Mouse (Mus musculus) cerebellum, postnatal 36 days (tissue): ENCODE measurements around the gene Krt75.
"Not testable (repeated sequence)": the region's sequence is repeated elsewhere in the genome, so short reads cannot be mapped to it uniquely, and the experiment has no call there.

Experiments used
- DNase-seq, 2 experiments: peaks; one replicate each; pipeline ENCODE4 v3.0.0; 2021 to 2022; ENCODE audit warnings: mixed read lengths in 2 of 2

The Krt75 gene

DNA sequence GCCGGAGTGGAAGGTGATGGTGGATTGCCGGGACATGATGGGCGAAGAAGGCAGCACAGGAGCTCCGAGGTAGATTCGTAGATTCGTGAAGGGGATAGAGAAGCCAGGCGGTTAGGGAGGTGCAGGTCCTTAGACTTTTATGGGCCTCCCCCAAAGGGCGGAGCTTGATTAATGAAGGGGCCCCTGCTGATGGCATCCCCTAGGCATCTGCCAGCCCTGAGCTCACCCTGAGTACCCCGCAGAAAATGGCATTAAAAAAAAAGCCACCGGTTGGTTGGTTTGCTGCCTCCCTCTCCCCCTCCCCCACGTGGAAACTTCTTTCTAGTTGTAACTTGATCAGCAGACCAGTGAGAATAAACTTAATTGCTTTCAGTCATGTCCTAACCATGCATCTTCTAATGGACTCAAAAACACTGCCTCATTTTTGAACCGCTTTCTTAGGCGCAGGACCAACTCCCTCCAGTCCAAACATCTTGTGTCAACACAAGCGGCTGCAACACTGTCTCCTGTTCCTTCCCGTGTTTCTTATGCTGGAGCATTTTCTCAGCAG is at the start of gene Krt75:
Krt75 (minus strand) TSS at position 109 of the 550 bp plus-strand sequence.
- no peak for DNase-seq

GRCm38 (mm10) chr15:101599123-101599522 is 25.4 kb upstream of the Krt75 start:
- DNase-seq: no peak

DNA sequence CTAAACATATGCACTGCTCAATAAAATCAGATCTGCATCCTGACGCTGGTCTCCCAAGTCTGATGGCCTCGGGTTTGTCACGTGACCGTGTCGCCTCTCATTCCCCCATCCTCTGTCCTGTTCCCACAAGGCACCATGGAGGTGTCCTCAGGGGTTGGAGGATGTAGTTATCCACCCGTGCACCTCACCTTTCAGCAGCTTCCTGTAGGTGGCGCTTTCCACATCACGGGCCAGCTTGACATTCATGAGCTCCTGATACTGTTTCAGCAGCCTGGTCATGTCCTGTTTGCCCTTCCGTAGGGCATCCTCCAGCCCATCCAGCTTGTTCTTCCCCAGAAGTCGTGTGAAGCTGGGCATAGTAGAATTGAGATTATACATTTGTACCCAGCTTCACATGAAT is 14.5 kb upstream of the Krt75 start:
- no peak for DNase-seq

DNA sequence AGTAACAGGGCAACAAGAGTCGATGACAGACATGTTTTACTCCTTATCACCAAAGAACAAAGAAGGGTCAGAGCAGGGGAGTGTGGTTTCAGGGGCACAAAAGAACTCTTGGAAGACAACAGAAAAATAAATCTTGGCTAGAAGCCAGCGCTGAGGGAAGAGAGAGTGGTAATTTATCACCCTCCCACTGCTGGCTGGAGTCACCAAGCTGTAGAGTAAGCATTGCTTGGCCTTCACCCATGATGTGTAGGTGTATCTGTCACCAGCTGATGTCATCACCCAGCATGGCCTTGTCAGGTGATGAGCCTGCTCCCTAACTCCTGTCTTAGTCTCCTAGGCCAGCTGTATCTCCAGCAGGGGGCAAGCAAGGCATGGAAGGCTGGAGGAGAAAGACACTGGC is 10.8 kb upstream of the Krt75 start:
- DNase-seq: no peak

DNA sequence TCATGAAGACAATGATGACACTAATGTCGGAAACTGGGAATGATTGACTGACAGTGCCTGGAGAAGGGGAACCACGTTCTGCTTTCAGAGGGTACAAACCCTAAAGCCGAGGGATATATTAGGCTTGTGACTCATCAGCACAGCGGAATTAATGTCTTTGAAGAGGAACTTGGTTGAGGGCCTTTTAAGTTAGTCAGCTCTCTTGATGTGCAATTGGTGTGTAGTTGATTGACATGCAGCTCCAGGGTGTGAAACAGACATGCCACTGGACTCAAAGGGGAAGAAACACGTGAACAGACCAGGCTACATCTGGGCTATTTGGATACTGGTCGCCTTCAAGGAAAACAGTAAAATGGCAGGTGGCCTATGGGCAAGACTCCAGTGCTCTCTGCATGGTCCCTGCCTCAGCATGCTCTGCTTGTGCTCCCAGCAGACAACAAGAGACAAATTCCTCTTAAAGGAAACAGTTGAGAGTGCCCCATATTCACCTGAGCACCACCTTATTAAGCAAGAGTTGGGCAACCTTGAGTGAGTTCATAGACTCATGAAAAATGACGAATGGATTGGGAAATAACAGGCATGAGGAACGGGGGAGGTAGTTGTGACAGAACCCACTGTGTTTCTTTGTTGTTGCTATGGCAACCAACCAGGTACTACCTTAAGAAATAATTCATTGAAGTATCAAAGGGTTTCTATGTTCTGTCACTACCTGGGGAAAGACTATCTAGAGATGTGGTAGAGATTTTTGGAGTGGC is 9.7 kb upstream of the Krt75 start:
- no peak for DNase-seq

DNA sequence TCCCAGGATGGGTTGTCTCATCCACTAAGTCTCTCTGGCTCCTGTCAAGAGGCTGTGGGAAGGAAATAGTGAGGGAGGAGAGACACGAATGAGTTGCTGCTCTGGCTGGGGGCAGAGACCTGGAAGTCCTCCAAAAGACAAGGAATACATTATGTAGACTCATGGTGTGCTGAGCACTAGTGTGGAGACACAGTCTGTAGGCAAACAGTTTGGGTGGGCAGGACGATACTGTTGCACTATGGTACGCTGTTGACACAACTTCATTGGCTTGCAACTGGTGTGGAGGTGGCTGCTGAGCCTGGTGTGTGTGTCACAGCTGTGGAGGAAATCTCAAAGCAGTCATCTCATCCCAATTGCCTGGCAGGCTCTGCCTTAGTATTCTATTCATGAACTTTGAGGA is 8.0 kb upstream of the Krt75 start:
- no peak for DNase-seq

- no peak for DNase-seq
Observed at GRCm38 (mm10) chr15:101575506-101575905, 1.8 kb upstream of the Krt75 start.

DNA sequence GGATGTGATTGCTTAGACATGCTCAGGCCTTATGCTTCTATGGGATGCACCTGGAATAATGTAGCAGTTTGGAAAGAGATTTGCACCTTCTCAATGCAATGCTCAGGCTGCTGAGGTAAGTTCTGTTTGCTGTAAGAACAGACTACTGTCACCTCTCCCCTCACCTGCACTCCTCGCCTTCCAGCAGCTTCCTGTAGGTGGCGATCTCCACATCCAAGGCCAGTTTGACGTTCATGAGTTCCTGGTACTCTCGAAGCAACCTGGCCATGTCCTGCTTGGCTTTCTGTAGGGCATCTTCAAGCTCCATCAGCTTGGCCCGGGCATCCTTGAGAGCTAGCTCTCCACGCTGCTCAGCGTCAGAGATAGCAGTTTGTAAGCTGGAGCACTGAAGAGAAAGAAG is 5.9 kb downstream of the Krt75 start:
- DNase-seq: no peak

GRCm38 (mm10) chr15:101562850-101563249 is 10.9 kb downstream of the Krt75 start, which contains the start of gene Krt90:
TSS of gene Krt90 (minus strand) at chr15:101562950.
- no peak for DNase-seq

- no peak for DNase-seq
Observed at GRCm38 (mm10) chr15:101558034-101558646, 15.6 kb downstream of the Krt75 start.

GRCm38 (mm10) chr15:101553169-101553568 is 20.5 kb downstream of the Krt75 start:
- DNase-seq: no peak

GRCm38 (mm10) chr15:101552188-101552587 is 21.5 kb downstream of the Krt75 start:
- no peak for DNase-seq

- DNase-seq: no peak
Observed at GRCm38 (mm10) chr15:101550567-101550966, 23.1 kb downstream of the Krt75 start, which contains the start of gene Krt82. TSS of gene Krt82 (minus strand) at chr15:101550667.

DNA sequence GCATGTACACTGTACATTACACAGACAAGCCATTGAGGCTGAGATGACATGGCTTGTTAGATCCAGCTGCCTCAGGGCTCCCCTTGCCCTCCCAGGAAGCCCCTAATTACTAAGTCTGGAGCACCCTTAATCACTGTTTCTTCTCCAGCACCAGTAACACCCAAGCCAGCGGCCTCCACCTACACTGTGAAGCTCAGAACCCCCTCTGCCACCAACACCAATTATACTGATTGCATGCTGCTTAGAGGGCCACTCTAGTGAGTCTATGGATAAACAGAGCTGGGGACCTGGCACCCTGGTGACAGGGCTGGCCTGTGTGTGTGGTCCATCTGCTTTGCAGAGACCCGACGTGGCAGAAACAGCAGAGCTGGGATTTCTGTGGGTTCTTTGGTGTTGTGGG is 29.2 kb downstream of the Krt75 start:
- DNase-seq: no peak

- no peak for DNase-seq
Observed at GRCm38 (mm10) chr15:101542543-101542942, 31.2 kb downstream of the Krt75 start.

DNA sequence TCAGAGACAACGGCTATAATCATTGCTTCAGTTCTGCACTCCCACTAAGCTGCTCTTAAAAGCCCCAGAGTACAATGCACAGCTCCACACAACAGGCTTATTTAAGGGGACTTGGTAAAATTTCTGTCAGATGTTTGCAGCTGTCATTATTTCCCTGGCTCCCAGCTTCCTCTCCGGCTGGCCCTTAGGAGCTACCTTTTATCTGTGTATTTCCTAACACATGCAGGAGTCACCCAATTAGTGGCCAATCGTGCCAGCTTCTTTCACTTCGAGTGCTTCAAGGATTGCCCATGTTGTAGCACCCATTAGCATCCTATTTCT is 35.2 kb downstream of the Krt75 start:
- no peak for DNase-seq

DNA sequence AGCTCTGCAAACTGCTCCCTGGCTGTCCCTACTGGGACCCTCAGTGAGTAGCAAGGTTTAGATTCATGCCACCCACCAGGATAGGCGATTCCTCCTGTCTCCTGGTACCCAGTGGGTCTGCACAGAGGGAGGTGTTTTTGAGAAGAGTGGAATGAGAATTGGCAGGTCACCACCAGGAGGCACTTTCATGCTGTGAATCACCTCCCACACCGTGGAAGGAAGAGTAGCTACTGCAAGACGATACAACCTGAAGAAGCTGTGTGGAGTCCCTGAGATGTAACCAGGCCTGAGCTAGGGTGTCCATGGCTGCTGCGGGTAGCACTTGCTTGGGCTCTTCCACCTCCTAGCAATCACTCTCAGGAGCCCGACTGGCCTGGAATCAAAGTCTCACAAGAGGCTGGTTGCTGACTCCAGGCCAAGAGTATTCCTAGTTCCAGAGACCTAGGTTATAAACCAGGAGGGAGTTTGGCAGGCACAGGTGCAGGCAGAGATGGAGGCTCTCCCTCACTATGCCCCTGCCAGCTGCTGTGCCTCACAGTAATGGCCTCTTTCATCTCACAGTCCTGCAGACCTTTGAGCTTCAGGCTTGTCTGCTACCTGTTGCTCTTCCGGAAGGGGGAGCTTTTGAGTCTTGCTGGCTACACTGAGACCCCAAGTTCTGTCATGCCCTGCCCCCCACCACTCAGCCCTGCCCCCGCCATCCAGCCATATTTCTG is 35.7 kb downstream of the Krt75 start:
- no peak for DNase-seq

- DNase-seq: no peak
Observed at GRCm38 (mm10) chr15:101536054-101536850, 37.5 kb downstream of the Krt75 start.

DNA sequence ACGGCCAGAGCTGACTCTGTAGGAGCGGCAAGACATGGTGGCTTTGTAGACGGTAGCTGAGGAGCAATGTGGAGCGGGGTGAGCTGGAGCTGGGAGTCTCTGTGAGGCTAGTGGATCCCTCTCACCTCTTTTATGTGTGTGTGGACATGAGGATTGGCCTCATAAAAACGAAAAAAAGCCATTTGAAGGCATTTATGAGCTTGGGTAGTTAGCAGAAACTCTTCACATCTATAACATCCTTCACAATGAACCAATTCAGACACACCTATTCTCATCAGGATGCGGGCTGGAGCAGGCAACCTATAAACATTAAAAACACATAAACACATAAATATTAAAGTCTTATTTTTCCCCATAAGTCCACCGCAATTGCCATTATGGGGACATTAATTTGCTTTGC is 41.0 kb downstream of the Krt75 start, which contains the start of gene Krt84:
Krt84 (minus strand) TSS at position 101 of the 400 bp plus-strand sequence.
- no peak for DNase-seq

GRCm38 (mm10) chr15:101522556-101523232 is 51.0 kb downstream of the Krt75 start:
- no peak for DNase-seq

DNA sequence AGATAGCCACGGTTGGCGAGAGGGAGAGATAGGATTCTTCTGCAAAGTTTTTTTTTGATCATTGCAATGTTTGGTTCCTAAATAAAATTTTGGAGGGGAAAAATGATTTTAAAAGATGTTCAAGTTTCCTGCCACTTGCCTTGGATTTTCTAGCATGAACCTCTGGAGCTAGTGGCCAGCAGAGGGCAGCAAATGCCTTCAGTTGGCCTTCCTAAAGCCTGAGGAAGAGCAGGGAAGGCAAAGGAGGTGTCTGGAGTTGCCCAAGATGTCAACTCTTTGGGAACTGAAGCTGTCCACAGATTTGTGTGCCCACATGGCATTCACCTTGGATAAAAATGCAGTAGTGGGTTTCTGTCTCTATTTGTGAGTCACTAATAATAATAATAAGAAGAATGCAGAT is 53.9 kb downstream of the Krt75 start:
- peak; percentile 75 to 79 for DNase-seq

DNA sequence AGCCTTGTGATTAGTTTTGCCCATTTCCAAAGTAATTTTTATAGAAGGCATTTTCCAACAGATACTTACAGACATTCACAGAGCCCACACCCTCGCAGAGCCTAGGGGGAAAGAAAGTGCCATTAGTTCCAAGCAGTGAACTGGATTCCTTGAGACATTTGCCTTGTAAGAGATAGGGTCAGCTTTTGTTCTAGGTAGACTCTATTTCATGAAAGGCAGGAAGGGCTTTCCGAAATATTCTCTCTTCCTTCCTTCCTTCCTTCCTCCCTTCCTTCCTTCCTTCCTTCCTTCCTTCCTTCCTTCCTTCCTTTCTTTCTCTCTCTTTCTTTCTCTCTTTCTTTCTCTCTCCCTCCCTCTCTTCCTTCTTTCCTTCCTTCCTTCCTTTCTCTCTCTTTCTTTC is 56.5 kb downstream of the Krt75 start, which contains the start of gene Gm49425:
Gm49425 (minus strand) TSS at position 101 of the 400 bp plus-strand sequence.
- not testable (repeated sequence) for DNase-seq
